Mouse (Mus musculus) forebrain, postnatal 0 days (tissue): ENCODE measurements around the gene Rtn1. TPM values are rescaled to one million over a fixed set of nuclear protein-coding genes. Genes with fewer than 3 reads are reported as not detected.

Experiments used
- ATAC-seq: fragments of 200-750 bp; cut with Nextera tagmentation; 2 replicates; pipeline ENCODE4 v1.8.0; 2017; ENCODE audit warnings: mild to moderate bottlenecking, moderate library complexity
- DNase-seq: peaks from one replicate; pipeline ENCODE4 v3.0.0-alpha.2; 2015
- H3K27ac ChIP-seq: fragments of 300-500 bp; sonication (generic); 2 replicates; pipeline ENCODE4 v1.5.1; 2014; ENCODE audit warnings: low read depth, mild to moderate bottlenecking, antibody characterized with exemption, low read length, moderate library complexity, mixed read lengths
- H3K27me3 ChIP-seq: fragments of 300-500 bp; sonication (generic); 2 replicates; pipeline ENCODE4 v1.6.1; 2014; ENCODE audit warnings: mild to moderate bottlenecking, low read length, mixed read lengths; ENCODE audit not compliant: insufficient read depth
- H3K36me3 ChIP-seq: fragments of 300-500 bp; sonication (generic); 2 replicates; pipeline ENCODE4 v1.6.1; 2014; ENCODE audit warnings: mild to moderate bottlenecking, moderate library complexity; ENCODE audit not compliant: insufficient read depth
- H3K4me1 ChIP-seq: fragments of 300-500 bp; sonication (generic); 2 replicates; pipeline ENCODE4 v1.6.1; 2014; ENCODE audit warnings: antibody characterized with exemption; ENCODE audit not compliant: insufficient read depth
- H3K4me2 ChIP-seq: fragments of 300-500 bp; sonication (generic); 2 replicates; pipeline ENCODE4 v1.6.1; 2014; ENCODE audit warnings: low read depth, mild to moderate bottlenecking, moderate library complexity
- H3K4me3 ChIP-seq: fragments of 300-500 bp; sonication (generic); 2 replicates; pipeline ENCODE4 v1.5.1; 2014; ENCODE audit warnings: low read depth, low read length, mixed read lengths
- H3K9ac ChIP-seq: fragments of 300-500 bp; sonication (generic); 2 replicates; pipeline ENCODE4 v1.6.1; 2014; ENCODE audit warnings: mild to moderate bottlenecking
- H3K9me3 ChIP-seq: fragments of 300-500 bp; sonication (generic); 2 replicates; pipeline ENCODE4 v1.6.1; 2016; ENCODE audit warnings: low read length
- CTCF ChIP-seq: sonication (generic); IDR thresholded peaks from 2 replicates; pipeline ENCODE4 v1.5.1; 2016; ENCODE audit warnings: antibody characterized with exemption, control low read depth, low read depth
- WGBS: fragments of 180-500 bp; shearing (Covaris S2); extraction: QIAGEN DNeasy Blood & Tissue Kit; methylation state at CpG from one replicate; pipeline ENCODE4 v1.1.7; 2014; 5-methylcytosine and 5-hydroxymethylcytosine counted together
- polyA plus RNA-seq: library from polyadenylated mRNA; unstranded; fragments of >200 nt; fragmentation: Nextera tagmentation; extraction: Ambion mirVana; gene quantifications from 2 replicates; pipeline ENCODE4 v1.2.1, GENCODE M21; 2015
- total RNA-seq: library from RNA; depleted of rRNA; stranded (reverse); fragments of >200 nt; gene quantifications from 2 replicates; pipeline ENCODE4 v1.2.3, GENCODE M21; 2014

Rtn1 gene
- total and polyA plus RNA-seq, 2 experiments from 2014 or later, result 1,411 to 3,605 TPM

DNA sequence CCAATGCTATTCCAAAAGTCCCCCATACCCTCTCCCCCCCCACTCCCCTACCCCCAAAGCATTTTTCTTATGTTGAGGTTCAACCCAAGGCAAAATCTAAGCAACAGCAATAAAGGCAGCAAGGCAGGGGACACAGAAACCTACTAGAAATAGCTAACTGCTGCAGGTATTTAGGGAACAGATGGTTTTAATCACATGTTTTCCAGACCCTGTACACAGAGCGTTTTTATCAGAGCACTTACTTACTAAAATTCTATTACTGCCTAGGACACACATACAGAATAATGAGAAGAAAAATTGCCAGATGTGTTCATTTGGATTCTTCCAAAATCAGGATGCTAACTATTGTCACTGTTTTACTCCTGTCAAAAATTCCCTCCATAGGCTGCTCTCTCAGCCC, 61.7 kb downstream of the Rtn1 start:
- Histone ChIP-seq H3K36me3 (no peaks in the 10 kb centered on the region), H3K27me3 (no peaks in the 10 kb centered on the region), H3K4me3 (no peak overlapping the region), H3K9ac (no peak overlapping the region), H3K9me3 (no peaks in the 10 kb centered on the region), H3K4me2 (no peak overlapping the region), H3K27ac (no peak overlapping the region), H3K4me1 (no peaks in the 10 kb centered on the region)
- no peak for TF ChIP-seq CTCF
- no peak for ATAC-seq
- DNase-seq, result no peak
- 78% methylated on average over 1 of the region's 1 CpGs for whole genome bisulfite sequencing

DNA sequence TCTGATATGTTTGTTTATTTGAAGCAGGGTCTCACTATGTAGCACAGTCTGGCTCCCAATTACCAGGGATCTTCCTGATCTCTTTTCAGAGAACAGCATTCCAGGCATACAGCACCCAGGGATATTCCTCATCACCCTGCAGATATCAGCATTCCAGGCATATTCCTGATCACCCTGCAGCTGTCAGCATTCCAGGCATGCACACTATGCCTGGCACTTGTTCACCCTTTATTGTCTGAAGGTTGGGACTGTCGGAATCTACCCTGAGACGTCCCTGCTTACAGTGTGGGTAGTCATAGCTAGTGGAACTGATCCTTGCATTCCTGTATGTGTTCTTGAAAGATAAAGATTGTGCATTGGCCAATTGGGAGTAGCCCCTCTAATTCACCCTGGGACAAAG, 65.2 kb downstream of the Rtn1 start:
- H3K9ac ChIP-seq, result no peak overlapping the region
- ATAC-seq, result no peak
- DNase-seq, result no peak
- H3K27me3 ChIP-seq, result no peaks in the 10 kb centered on the region
- H3K4me2 ChIP-seq, result no peak overlapping the region
- H3K4me1 ChIP-seq, result peaks cover 3% of the 10 kb centered on the region; the same call in 1 of the 2 replicates
- no peak overlapping the region for H3K27ac ChIP-seq
- no peak for TF ChIP-seq CTCF
- H3K4me3 ChIP-seq, result no peak overlapping the region
- no peaks in the 10 kb centered on the region for H3K9me3 ChIP-seq
- WGBS, result 37% methylated on average over 2 of the region's 2 CpGs
- no peaks in the 10 kb centered on the region for H3K36me3 ChIP-seq

DNA sequence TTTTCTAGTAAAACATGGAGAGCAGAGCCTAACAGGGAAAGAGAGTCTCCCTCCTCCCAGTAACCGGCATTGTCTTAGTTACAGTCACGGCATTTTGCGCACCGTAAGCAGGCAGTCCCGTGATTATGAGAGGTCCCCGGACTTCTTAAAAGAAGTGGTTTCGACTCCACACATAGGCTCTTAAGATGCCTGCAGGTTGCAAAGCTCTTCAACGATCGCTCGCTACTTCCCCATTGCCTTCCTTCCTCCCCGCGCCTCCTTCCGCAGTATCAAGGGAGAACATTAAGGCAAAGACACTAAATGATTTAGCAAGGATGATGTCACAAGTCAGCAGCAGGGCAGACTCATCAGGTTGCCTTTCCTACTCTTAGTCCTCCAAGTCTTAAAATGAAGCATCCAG, 72.8 kb downstream of the Rtn1 start:
- H3K4me3 ChIP-seq, result no peak overlapping the region
- 0 out of 2 replicates have a peak, but pooled peaks cover 6% of the 10 kb centered on the region for H3K9me3 ChIP-seq
- no peak for TF ChIP-seq CTCF
- H3K27ac ChIP-seq, result no peak overlapping the region
- no peaks in the 10 kb centered on the region for H3K27me3 ChIP-seq
- H3K9ac ChIP-seq, result no peak overlapping the region
- DNase-seq (no peak), ATAC-seq (no peak)
- peaks cover 3% of the 10 kb centered on the region; the same call in 1 of the 2 replicates for H3K4me1 ChIP-seq
- 91% methylated on average over 13 of the region's 13 CpGs for WGBS
- no peak overlapping the region for H3K4me2 ChIP-seq
- H3K36me3 ChIP-seq, result no peaks in the 10 kb centered on the region

DNA sequence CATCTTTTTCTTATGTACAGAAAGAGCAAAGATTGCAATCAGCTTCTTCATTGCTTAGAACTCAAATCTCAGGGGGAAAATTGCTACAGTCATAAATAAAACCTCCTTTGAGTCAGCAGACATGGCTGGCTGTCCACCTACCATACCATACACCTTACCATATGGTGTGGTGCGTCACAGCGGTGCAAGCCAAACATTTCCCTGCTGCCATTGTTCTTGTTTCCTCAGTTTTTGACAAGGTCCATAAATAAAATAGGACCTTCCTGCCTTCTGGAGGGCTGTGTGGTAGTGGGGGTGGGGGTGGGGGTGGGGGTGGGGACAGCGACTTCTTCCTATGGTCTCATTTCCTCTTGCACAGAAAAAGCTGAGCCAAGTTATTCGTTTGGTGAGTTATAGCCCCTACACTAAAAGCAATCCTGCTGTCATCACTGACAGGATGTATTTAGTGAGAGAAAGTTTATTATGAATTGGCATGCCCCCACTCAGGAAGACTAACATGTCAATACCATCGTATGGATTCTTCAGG, 76.3 kb downstream of the Rtn1 start:
- H3K36me3 ChIP-seq, result no peaks in the 10 kb centered on the region
- H3K27me3 ChIP-seq, result no peaks in the 10 kb centered on the region
- no peak for ATAC-seq
- 0 out of 2 replicates have a peak overlapping the region, but pooled peaks have one; percentile 35 for H3K27ac ChIP-seq
- no peak overlapping the region for H3K4me3 ChIP-seq
- H3K9ac ChIP-seq, result no peak overlapping the region
- no peak for DNase-seq
- 0 out of 2 replicates have a peak, but pooled peaks cover 6% of the 10 kb centered on the region for H3K9me3 ChIP-seq
- no peak overlapping the region for H3K4me2 ChIP-seq
- no peak for TF ChIP-seq CTCF
- peaks cover 4% of the 10 kb centered on the region; the same call in 1 of the 2 replicates for H3K4me1 ChIP-seq
- WGBS, result 71% methylated on average over 5 of the region's 5 CpGs

DNA sequence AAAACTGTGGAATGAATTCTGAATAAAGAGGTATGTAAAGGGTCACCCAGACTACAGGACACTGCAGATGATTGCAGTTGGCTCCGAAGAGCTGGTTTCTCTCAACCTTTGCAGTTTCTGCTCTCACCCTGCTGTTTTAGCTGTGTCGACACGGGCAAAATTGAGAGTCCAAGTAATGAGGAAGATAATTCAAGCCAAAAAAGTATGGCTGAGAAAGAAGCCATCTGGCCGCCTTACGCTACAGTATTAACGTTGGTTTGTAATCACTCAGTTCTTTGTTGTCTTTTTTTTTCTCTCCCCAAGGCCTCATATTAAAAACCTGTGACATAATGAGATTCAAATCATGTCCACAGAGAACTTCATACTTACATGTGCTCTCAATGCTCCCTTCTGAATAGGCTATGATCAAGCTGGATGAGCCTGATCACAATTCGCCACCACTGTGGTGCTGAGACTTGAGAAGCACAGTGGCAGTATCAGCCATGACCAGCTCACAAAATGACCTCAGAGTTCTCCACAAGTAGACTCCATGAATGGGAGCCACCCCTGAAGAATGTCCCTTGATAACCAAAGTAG, 76.9 kb downstream of the Rtn1 start:
- H3K9ac ChIP-seq, result no peak overlapping the region
- no peak for TF ChIP-seq CTCF
- peak overlapping the region; percentile 35; the same call in 1 of the 2 replicates for H3K27ac ChIP-seq
- 37% methylated on average over 7 of the region's 7 CpGs for WGBS
- 0 out of 2 replicates have a peak, but pooled peaks cover 6% of the 10 kb centered on the region for H3K9me3 ChIP-seq
- no peaks in the 10 kb centered on the region for H3K27me3 ChIP-seq
- H3K4me3 ChIP-seq, result no peak overlapping the region
- no peak overlapping the region for H3K4me2 ChIP-seq
- peak; percentile 63 for DNase-seq
- peak; percentile 50; the same call in 1 of the 2 replicates for ATAC-seq
- peaks cover 4% of the 10 kb centered on the region; the same call in 1 of the 2 replicates for H3K4me1 ChIP-seq
- no peaks in the 10 kb centered on the region for H3K36me3 ChIP-seq

DNA sequence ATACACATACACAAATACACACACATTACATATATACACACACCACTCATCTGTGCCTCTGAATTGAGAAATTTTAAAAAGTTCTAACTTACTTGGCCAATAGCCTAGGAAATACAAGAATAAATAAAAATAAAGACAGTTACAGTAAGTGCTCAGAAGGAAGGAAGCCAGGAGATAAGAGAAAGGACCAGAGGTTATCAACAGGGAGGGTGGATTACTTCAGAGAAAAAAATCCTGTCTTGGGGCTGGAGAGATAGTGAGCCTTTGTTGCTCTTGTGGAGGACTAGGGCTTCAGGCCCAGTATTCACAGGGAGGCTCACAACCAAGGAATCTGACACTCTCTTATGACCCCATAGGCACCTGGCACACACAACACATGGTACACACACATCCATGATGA, 82.8 kb downstream of the Rtn1 start:
- ATAC-seq (no peak), DNase-seq (no peak)
- H3K4me1 ChIP-seq, result peaks cover 4% of the 10 kb centered on the region; the same call in 1 of the 2 replicates
- no peak overlapping the region for H3K4me3 ChIP-seq
- no peaks in the 10 kb centered on the region for H3K36me3 ChIP-seq
- TF ChIP-seq CTCF, result no peak
- H3K27ac ChIP-seq, result no peak overlapping the region
- no peak overlapping the region for H3K4me2 ChIP-seq
- no peaks in the 10 kb centered on the region for H3K9me3 ChIP-seq
- H3K27me3 ChIP-seq, result no peaks in the 10 kb centered on the region
- no peak overlapping the region for H3K9ac ChIP-seq

DNA sequence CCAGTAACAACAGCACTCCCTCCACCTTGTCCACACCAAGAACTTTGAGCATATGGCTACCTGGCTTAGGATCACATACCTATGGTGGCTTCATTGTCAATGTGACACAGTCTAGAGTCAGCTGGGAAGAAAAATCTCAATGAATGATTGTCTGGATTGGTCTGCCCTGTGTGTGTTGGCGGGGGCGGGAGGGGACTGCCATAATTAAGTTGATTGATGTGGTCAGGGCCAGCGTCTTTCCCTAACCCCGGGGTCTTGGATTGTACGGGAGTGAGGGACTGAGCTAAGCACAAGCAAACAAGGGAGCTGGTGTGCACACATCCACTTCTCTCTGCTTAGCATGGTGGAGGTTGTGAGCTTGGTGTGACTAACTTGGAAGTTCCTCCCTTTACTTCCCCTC, 83.8 kb downstream of the Rtn1 start:
- Histone ChIP-seq H3K4me1 (peaks cover 4% of the 10 kb centered on the region; the same call in 1 of the 2 replicates), H3K36me3 (no peaks in the 10 kb centered on the region), H3K27ac (no peak overlapping the region), H3K4me3 (no peak overlapping the region), H3K9ac (no peak overlapping the region), H3K4me2 (no peak overlapping the region), H3K9me3 (no peaks in the 10 kb centered on the region), H3K27me3 (no peaks in the 10 kb centered on the region)
- ATAC-seq (no peak), DNase-seq (no peak)
- no peak for TF ChIP-seq CTCF
- 56% methylated on average over 5 of the region's 5 CpGs for WGBS
